Mouse (Mus musculus) activated CD4-positive, CD25-positive, alpha-beta regulatory T cell, adult 9 weeks (primary cell): ENCODE measurements around the gene Ndufb6. TPM values are rescaled to one million over a fixed set of nuclear protein-coding genes. Genes with fewer than 3 reads are reported as not detected.

Experiments used
- polyA plus RNA-seq: library from polyadenylated mRNA; unstranded; fragments of 100-300 nt; shearing (Covaris generic); gene quantifications from one replicate; pipeline ENCODE4 v1.2.1, GENCODE M21; 2017

Ndufb6 gene
- 138 TPM for polyA plus RNA-seq

DNA sequence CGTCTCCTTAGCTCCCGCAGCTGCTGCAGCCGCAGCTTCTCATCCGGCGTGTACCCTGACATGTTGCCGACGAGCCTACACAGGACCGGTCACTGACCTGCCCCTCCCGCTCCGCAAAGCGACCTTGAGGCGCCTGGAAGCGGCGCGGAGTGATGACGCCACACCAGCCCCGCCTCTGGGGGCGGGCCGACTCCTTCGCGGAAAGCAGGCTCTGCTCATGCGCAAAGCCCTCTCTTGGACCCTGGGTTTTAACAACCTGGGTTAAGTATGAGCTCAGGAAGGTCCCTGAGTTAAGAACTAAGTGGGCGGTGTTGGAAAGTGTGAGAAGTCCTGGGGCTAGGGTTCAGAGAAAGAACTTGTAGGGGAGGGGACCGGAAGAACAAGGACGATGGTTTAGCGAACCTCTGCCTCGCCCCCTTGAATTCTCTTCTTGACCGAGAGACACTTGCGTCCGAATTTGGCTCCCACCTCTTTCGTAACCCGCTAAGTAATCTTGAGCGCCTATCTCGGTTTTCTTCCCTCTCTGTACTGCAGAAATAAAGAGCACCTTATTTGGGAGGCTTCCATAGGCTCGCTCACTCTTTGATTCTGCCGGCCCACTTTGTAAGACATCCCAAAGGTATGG is at the start of gene Ndufb6:
Gene Ndufb6, minus strand, starts transcription at position 146 of the 625 bp plus-strand sequence.

DNA sequence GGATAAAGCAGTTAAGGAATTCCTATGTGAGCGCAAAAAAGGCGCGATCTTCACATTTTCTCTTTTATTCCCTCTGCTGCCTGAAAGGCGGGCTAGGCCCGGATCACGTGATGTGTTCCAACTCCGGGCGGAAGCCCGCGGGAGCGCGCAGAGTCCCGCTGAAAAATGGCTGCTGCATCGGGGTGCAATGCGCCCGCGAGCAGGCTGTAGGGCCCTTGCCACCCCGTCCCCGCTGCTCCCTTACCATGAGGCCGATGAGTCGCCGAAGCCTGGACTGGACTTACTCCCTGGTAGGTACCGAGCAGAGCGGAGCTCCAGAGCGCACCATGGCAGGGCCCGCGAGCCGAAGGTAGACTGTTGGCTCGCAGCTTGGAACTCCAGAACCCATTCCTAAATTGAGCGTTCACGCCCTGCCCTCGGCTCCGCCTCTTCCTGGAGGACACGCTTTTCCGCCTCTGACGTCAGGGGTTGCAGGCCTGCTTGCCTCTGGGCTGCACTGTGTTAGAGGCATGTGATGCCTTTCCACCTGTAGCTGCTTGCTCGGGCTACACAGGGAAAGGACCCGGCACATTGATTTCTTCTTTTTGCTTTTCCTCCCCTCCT is 9.7 kb downstream of the Ndufb6 start, which contains the start of the genes Smim27 and Topors:
Gene Smim27, plus strand, starts transcription at position 150 of the 603 bp plus-strand sequence.
Gene Topors, minus strand, starts transcription at position 421 of the 603 bp plus-strand sequence.

DNA sequence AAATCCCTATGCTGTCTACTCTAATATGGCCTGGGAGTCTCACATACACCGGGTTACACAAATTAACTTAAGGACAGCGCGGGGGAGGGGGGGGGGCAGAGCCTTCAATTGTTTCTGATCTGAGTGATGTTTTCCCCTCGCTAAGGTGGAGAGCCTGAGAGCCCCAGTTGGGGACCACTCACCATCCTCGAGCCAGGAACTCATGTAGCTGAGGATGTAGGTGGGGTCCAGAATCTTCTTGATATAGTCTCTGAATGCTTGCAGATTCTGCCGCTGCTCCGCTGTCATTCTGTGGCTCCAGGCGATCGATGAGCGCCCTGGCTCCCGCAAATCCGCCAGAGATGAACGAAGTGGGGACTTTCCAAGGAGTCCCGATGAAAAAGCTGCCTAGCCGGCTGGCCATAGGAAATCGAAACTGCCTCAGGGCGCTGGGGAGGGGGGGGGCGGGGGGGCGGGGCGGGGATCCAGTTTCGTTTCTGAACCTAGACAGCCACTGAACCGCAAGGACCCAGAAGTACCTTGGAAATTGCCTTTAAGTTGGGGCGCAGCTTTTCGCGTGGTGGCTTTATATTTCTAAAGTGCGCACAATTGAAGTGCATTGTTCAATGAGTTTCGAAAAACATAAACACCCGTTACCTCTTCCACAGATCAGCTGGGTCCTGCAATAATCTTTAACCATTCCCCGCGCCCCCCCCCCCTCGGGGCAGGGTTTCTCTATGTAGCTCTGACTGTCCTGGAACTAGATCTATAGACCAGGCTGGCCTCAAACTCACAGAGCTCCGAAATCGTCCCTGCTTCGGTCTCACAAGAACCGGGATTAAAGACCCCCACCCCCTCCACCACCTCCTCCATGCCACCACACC is 39.6 kb downstream of the Ndufb6 start, which contains the start of gene Ddx58:
Gene Ddx58, minus strand, starts transcription at position 420 of the 863 bp plus-strand sequence.

Other genes with a start within 250 kb of the Ndufb6 start
- 35.9 TPM for gene Aco1, start 136.3 kb downstream of the Ndufb6 start, polyA plus RNA-seq
- 104 TPM for gene Ddx58, start 39.6 kb downstream of the Ndufb6 start, polyA plus RNA-seq
- gene Smim27, start 9.8 kb downstream of the Ndufb6 start, polyA plus RNA-seq, result 58.0 TPM
- gene Topors, start 9.6 kb downstream of the Ndufb6 start, polyA plus RNA-seq, result 33.5 TPM
- not detected for gene Tmem215, start 192.8 kb upstream of the Ndufb6 start, polyA plus RNA-seq